Mouse (Mus musculus) yolk sac, embryonic 10.5 days (tissue): ENCODE results near the gene Nuf2.
"Not testable (repeated sequence)": the region's sequence is repeated elsewhere in the genome, so short reads cannot be mapped to it uniquely, and the experiment has no call there.

ENCODE experiments used
- DNase-seq: peaks from one replicate; pipeline ENCODE4 v3.0.0-alpha.2; 2017; ENCODE audit warnings: low spot score

Gene Nuf2

GRCm38 (mm10) chr1:169530876-169531701 is at the start of gene Nuf2:
Nuf2 (minus strand) TSS chr1:169531464.
- DNase-seq: peak; percentile 98

- no peak for DNase-seq
Observed at GRCm38 (mm10) chr1:169579572-169579971, 48.3 kb upstream of the Nuf2 start.

GRCm38 (mm10) chr1:169574136-169574535 is 42.9 kb upstream of the Nuf2 start:
- DNase-seq: no peak

GRCm38 (mm10) chr1:169555621-169556020 is 24.4 kb upstream of the Nuf2 start:
- DNase-seq: no peak

GRCm38 (mm10) chr1:169555019-169555418 is 23.8 kb upstream of the Nuf2 start:
- no peak for DNase-seq

GRCm38 (mm10) chr1:169553446-169553845 is 22.2 kb upstream of the Nuf2 start:
- no peak for DNase-seq

- DNase-seq: no peak
Observed at GRCm38 (mm10) chr1:169540415-169540814, 9.2 kb upstream of the Nuf2 start.

GRCm38 (mm10) chr1:169531702-169532535 is 655 bp upstream of the Nuf2 start:
- no peak for DNase-seq

GRCm38 (mm10) chr1:169529996-169530518 is 1.2 kb downstream of the Nuf2 start:
- no peak for DNase-seq

GRCm38 (mm10) chr1:169526006-169526680 is 5.1 kb downstream of the Nuf2 start:
- DNase-seq: no peak

- DNase-seq: no peak
Observed at GRCm38 (mm10) chr1:169519337-169519736, 11.9 kb downstream of the Nuf2 start.

GRCm38 (mm10) chr1:169517899-169518517 is 13.3 kb downstream of the Nuf2 start:
- DNase-seq: not testable (repeated sequence)

- DNase-seq: no peak
Observed at GRCm38 (mm10) chr1:169517376-169517892, 13.8 kb downstream of the Nuf2 start.

GRCm38 (mm10) chr1:169506354-169506753 is 24.9 kb downstream of the Nuf2 start:
- DNase-seq: no peak

GRCm38 (mm10) chr1:169502876-169503275 is 28.4 kb downstream of the Nuf2 start:
- no peak for DNase-seq

GRCm38 (mm10) chr1:169495621-169496020 is 35.6 kb downstream of the Nuf2 start:
- DNase-seq: peak; percentile 5

GRCm38 (mm10) chr1:169491561-169491960 is 39.7 kb downstream of the Nuf2 start:
- no peak for DNase-seq

GRCm38 (mm10) chr1:169485408-169485885 is 45.8 kb downstream of the Nuf2 start:
- DNase-seq: no peak

- DNase-seq: no peak
Observed at GRCm38 (mm10) chr1:169484565-169484964, 46.7 kb downstream of the Nuf2 start.

- DNase-seq: no peak
Observed at GRCm38 (mm10) chr1:169482596-169483335, 48.5 kb downstream of the Nuf2 start.

- DNase-seq: no peak
Observed at GRCm38 (mm10) chr1:169471185-169471584, 60.1 kb downstream of the Nuf2 start.
